Mouse (Mus musculus): Measurements from ENCODE around the gene Smco3. TPM values are rescaled to one million over a fixed set of nuclear protein-coding genes. Genes with fewer than 3 reads are reported as not detected.

The Smco3 gene
- total and polyA plus RNA-seq, 3 experiments: 0.90 to 12.9 (median 5.5) TPM

DNA sequence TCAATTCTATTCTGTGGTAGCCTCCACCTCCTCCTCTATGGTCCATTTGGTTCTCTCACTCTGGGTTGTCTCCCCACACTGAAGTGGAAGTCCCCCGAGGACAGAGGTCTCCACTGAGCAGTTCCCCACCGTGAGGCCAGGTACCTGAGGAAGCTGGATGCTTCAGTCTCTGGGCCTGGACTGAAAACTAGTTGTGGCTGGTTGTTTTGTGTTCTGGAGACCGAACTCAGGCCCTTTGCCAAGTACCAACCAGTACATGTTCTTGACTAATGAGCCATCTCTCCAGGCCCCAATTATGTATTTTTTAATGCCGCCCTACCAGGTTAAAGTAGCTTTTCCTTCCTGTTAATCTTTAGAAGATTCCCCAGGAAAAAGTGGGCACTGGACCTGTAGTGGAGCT is 17.1 kb upstream of the Smco3 start:
- dilution Hi-C loops (cut with MboI; ENCODE audit: extremely low pct_ligation_motif_present, extremely low pct_unique_long_range_greater_than_20kb, low sequenced_read_pairs) (loop anchor here (25.0 kb wide), 1 partner anchor 135 kb away; no protein-coding TSS in a partner anchor), in situ Hi-C loops (cut with MboI; ENCODE audit: low pct_ligation_motif_present, low pct_unique_long_range_greater_than_20kb, low sequenced_read_pairs) (no loop called here)
- Histone ChIP-seq H3K4me1 (ENCODE audit: control insufficient read depth in 1 of 2, insufficient read depth in 2 of 2) (peaks cover 34 to 78% of the 10 kb centered on the region in 2 experiments), H3K4me3 (replicated peaks in 1 of 3; ENCODE audit: low read depth in 2 of 3, low read length in 2 of 3, poor library complexity in 1 of 3) (no peak overlapping the region), H3K27me3 (replicated peaks) (no peaks in the 10 kb centered on the region), H3K36me3 (replicated peaks in 1 of 2; ENCODE audit: control insufficient read depth in 1 of 2, insufficient read depth in 1 of 2, low read length in 1 of 2) (peaks cover 12 to 47% of the 10 kb centered on the region in 2 experiments), H3K4me2 (ENCODE audit: insufficient read depth, low read depth, poor library complexity, severe bottlenecking) (no peak overlapping the region), H3K9ac (ENCODE audit: insufficient read depth, low read depth) (no peak overlapping the region; the same call in 1 of the 2 replicates), H3K27ac (ENCODE audit: insufficient read depth, low read depth) (no peak overlapping the region), H3K9me3 (replicated peaks; ENCODE audit: low read length) (no peaks in the 10 kb centered on the region), H3K79me2 (replicated peaks; ENCODE audit: control insufficient read depth, extremely low read depth, insufficient read depth, poor library complexity, severe bottlenecking) (no peaks in the 10 kb centered on the region)
- DNase-seq (ENCODE audit: extremely low read depth): no peak
- TF ChIP-seq UBTF (IDR thresholded peaks at IDR 0.05; ENCODE audit: low read depth, low read length): no peak
- TF ChIP-seq JUND (conservative IDR thresholded peaks at IDR 0.05; ENCODE audit: low read depth, low read length): no peak
- no peak for TF ChIP-seq SIN3A (IDR thresholded peaks at IDR 0.05; ENCODE audit: low read length)
- TF ChIP-seq ZNF384 (IDR thresholded peaks at IDR 0.05; ENCODE audit: low read depth, low read length): no peak
- TF ChIP-seq MAX (IDR thresholded peaks at IDR 0.05; ENCODE audit: low read length): no peak
- TF ChIP-seq USF1 (IDR thresholded peaks at IDR 0.05; ENCODE audit: low read depth, low read length): no peak
- TF ChIP-seq BHLHE40 (IDR thresholded peaks at IDR 0.05; ENCODE audit: low read depth, low read length): no peak
- TF ChIP-seq NELFE (IDR thresholded peaks at IDR 0.05; ENCODE audit: low read depth, low read length): no peak

DNA sequence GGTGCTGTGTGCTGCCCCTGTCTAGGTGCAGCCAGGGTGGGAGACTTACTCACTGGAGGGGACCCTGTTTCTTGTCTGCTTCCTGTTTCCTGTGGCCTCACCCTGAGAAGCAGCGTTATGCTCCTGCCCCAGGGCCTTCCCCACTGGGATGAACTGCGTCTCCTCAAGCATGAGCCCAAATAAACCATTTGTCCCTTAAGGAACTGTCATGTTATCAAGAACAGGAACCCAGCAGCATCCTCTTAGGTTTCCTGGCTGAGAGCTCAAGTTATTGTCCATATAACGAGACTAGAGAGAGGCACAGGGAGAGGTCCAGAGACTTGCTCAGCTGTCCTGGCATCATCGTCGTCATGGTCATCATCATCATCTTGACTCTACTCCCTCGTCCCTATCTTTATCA is 15.0 kb upstream of the Smco3 start:
- no peak for DNase-seq (ENCODE audit: extremely low read depth)
- Histone ChIP-seq H3K4me2 (ENCODE audit: insufficient read depth, low read depth, poor library complexity, severe bottlenecking) (no peak overlapping the region), H3K4me3 (replicated peaks in 1 of 3; ENCODE audit: low read depth in 2 of 3, low read length in 2 of 3, poor library complexity in 1 of 3) (no peak overlapping the region), H3K4me1 (ENCODE audit: control insufficient read depth in 1 of 2, insufficient read depth in 2 of 2) (peaks cover 29 to 72% of the 10 kb centered on the region in 2 experiments), H3K36me3 (replicated peaks in 1 of 2; ENCODE audit: control insufficient read depth in 1 of 2, insufficient read depth in 1 of 2, low read length in 1 of 2) (peaks cover 14 to 55% of the 10 kb centered on the region in 2 experiments), H3K27ac (ENCODE audit: insufficient read depth, low read depth) (no peak overlapping the region), H3K9ac (ENCODE audit: insufficient read depth, low read depth) (no peak overlapping the region), H3K79me2 (replicated peaks; ENCODE audit: control insufficient read depth, extremely low read depth, insufficient read depth, poor library complexity, severe bottlenecking) (peaks cover 2% of the 10 kb centered on the region; the same call in 1 of the 2 replicates), H3K27me3 (replicated peaks) (no peaks in the 10 kb centered on the region), H3K9me3 (replicated peaks; ENCODE audit: low read length) (no peaks in the 10 kb centered on the region)
- in situ Hi-C loops (cut with MboI; ENCODE audit: low pct_ligation_motif_present, low pct_unique_long_range_greater_than_20kb, low sequenced_read_pairs): no loop called here
- dilution Hi-C loops (cut with MboI; ENCODE audit: extremely low pct_ligation_motif_present, extremely low pct_unique_long_range_greater_than_20kb, low sequenced_read_pairs): loop anchor here (25.0 kb wide), 1 partner anchor 137 kb away; no protein-coding TSS in a partner anchor
- TF ChIP-seq RCOR1 (conservative IDR thresholded peaks at IDR 0.05; ENCODE audit: low read depth, low read length) (no peak), MEF2A (IDR thresholded peaks at IDR 0.05; ENCODE audit: borderline replicate concordance, low read depth, low read length) (no peak), MXI1 (IDR thresholded peaks at IDR 0.05; ENCODE audit: low read depth, low read length) (no peak), SMC3 (IDR thresholded peaks at IDR 0.05; ENCODE audit: low read depth, low read length) (no peak), TCF12 (IDR thresholded peaks at IDR 0.05; ENCODE audit: low read depth, low read length) (no peak), GABPA (IDR thresholded peaks at IDR 0.05; ENCODE audit: insufficient replicate concordance, low read depth, low read length) (no peak), NELFE (IDR thresholded peaks at IDR 0.05; ENCODE audit: low read depth, low read length) (no peak)

Measured in CH12.LX (cell line).